Mouse (Mus musculus): ENCODE data around the gene Srebf2.
"Not testable (repeated sequence)": the region's sequence is repeated elsewhere in the genome, so short reads cannot be mapped to it uniquely, and the experiment has no call there.

The Srebf2 gene

DNA sequence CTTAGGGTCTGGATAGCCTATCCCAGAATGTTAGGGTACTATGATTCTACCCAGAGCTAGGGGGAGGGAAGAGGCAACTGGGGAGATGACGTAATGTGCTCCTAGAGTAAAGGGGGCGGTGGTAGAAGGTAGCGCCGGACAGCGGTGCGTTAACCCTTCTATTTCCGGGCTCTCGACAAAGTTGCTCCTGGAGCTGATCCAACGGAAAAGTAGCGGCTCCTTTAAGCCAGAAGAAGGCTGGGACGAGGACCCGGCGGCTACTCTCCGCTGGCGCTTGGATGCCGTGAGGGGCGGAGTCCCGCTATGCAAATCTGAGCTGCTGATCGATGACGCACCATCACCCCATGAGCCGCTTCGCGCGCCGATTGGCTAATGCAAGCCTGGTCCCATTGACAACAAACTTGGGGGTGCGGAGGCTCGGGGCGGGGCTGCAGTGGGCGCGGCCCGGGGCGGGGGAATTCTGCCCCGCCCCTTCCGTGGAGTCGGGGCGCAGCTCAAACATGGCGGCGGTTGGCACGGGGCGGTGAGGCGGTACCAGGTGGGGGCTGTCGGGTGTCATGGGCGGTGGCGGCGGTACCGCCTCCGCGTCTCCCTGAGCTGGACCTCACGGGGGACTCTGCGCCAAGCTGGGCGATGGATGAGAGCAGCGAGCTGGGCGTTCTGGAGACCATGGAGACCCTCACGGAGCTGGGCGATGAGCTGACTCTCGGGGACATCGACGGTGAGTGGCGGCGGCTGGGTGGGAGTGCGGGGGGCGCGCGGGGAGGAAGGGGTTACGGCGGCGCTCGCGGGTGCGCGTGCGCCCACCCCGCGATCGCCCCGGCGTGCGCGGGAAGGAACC is at the start of gene Srebf2:
Srebf2 (plus strand) TSS at position 412 of the 841 bp plus-strand sequence.
- DNase-seq = peak; percentile 97

DNA sequence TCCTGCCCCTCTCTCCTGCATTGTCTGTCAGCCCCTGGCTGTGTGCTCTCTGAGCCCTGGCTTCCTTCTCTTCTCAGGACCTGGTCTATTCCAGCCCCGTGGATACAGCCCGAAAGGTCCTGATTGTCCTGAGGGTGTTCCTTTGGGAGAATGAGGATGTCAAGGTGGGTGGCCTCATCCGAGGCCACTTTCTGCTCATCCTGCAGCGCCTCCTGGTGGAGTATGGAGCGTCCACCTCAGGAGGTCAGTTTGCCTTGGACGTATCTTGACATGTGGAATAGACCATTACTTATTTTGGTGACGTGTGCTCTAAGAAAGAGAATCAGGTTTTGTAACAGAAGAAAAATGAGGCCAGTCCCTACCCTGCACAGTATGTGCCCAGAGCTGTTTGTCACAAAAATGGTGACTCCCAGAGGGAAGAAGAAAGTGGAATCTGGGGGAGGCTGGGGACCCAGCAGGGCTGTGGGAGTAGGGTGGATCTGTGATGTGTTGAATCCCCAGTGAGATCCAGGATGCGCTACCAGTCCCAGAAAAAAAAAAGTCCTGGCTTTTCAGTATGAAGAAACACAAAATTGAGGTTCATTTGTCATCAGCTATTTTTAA is 39.9 kb upstream of the Srebf2 start:
- DNase-seq = peak; percentile 73

DNA sequence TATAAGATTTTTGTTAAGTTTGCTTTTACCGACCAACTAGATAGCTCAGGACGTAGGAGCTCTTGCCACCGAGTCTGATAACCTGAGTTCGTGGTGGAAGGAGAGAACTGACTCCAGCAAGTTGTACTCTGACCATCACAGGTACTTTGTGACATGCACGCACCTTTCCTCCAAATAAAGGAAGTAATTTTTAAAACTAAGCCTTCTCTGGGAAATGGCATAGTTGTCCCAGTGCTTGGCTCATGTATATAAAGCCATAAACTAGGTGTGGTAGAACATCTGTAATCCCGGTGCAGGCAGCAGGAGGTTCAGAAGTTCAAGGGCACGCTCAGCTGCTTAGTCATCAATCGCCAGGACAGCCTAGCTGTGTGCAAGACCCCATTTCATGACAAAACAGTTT is 26.4 kb upstream of the Srebf2 start:
- DNase-seq = no peak

DNA sequence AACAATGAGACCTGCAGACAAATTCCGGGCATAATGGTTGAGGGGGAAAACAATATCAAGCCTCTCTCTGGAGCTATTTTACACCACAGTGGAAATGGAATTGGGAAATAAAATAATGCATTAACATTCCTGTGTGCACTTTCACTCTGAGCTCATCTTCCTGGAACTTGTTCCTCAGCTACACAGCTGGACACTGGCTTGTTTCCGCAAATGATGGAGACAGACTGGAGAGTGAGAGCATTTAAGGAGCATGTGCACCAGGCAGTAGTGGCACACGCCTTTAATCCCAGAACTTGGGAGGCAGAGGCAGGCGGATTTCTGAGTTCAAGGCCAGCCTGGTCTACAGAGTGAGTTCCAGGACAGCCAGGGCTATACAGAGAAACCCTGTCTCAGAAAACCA is 20.3 kb upstream of the Srebf2 start:
- not testable (repeated sequence) for DNase-seq

DNA sequence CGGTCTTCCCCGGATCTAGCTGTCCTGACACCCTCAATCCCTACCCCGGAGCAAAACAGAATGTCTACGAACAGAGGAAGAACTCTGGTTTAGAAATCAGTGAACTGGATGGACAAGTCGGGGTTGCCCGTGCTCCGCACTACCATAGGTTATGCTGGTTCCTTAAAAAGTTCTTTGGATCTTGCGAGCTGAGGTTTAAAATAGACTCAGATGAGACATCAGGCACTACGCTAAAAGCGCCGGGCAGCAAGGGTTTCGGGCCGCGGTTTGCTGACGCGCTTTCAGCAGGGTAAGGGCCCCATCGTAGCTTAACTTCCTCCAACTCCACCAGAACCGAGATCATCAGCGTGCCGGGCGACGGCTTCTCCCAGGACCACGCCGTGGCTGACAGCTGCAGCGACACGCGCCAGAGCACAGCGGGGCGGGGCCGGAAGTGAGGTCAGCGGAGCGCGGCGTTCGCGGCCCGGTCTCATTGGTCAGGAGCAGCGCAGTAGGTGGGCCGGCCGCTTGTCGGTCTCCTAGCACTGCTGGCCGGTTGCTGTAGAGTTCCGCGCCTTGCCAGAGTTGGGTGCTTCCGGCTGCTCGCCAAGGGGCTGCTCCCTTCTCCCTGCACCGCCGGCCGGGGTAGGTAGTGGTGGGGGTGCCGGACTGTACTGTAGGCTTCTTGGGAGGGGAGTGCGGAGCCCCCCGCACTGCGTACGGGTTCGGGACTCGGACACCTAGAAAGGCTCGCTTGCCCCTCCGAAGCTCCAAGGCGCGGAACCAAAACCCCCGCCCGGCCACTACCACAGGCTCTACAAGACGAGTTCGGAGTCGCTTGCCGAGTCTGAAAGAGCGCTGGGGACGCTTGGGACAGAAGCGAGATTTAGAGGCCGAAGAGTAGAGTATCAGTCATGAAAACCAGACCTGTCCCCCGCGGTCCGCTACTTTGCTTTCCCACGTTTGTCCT is 19.3 kb upstream of the Srebf2 start, which contains the start of gene Ccdc134:
Ccdc134 (plus strand) TSS at position 497 of the 949 bp plus-strand sequence.
- DNase-seq = peak; percentile 94

DNA sequence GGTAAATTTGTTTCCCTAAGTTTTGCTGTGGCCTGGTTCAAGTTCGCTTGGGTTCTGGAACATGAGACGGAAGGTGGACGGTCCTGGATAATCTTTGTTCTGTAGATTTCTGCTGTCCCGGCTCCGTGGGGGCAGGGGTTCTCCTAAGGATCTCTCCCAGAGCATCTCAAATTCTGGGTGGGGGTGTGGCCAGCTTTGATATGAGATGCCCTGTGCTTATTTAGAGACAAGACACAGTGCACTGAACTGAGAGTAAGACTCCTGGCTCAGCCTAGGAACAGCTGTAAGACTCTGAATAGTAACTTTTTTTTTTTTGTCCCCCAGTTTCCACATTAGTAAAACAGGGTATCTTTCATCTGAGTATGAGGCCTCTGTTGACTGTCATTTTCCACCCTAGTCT is 18.6 kb upstream of the Srebf2 start:
- no peak for DNase-seq

DNA sequence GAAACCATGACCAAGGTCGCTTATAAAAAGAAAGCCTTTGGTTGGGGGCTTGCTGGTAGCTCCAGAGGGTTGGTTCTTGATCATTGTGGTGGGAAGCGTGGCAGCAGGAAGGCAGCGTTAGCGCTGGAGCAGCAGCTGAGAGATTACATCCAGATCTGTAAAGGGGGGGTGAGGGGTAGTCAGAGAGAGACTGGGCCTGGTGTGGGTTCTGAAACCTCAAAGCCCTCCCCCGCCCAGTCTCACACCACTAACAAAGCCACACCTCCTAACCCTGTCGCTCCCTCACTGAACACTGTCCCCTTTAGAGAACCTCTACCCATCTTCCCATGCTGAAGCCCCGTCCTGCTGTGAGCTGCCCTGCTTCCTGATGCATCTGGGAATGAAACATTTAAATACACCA is 16.4 kb upstream of the Srebf2 start:
- no peak for DNase-seq

DNA sequence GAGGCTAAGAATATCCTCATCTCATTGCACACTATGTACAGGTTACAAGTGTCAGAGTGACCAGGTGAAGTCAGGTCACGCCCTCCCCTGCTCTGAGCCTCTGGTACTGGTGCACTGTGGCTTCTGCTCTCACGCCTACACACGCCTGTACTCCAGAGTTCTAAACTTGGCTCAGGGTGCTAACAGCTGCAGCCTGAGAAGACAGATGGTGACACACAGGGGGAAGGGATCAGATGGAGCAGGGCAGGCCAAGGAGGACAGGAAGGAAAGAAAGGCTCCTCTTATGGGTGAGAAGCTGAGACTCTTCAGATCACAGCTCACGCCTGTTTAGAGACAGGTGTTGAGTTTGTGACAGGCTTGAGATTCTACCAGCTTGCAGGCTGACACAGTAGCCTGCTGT is 11.6 kb upstream of the Srebf2 start:
- DNase-seq = no peak

DNA sequence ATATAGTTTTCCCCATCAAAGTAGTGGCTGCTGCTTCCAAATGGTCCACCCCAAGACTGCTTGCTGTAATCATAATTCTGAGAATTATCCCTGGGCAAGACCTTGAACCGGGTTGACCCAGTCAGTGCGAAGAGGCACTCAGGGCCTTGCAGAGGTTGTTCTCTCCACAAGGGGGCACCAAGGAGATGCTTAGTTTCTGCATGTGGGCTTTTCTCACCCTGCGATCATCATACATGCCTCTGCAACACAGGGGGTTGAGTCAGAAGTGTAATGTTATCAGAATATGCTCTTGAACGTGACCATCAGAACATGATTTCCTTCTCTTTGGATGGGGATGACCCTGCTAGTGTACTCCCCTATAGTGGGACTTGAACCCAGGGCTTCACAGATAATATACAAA is 8.4 kb upstream of the Srebf2 start:
- peak; percentile 72 for DNase-seq

DNA sequence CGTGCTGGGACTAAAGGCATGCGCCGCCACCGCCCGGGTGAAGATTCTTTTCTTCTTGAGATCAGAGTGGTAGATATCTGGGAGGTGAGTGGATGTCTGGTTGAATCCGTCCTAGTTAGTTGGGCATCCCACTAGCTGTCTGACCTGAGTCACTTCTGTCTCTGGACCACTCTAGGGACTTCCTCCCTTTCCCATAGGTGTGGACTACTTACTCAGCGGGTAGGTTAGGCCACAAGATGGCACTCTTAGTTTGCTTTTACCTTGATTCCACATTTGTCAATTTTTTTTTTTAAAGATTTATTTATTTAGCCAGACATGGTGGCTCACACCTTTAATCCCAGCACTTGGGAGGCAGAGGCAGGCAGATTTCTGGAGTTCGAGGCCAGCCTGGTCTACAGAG is 7.8 kb upstream of the Srebf2 start:
- peak; percentile 39 for DNase-seq

DNA sequence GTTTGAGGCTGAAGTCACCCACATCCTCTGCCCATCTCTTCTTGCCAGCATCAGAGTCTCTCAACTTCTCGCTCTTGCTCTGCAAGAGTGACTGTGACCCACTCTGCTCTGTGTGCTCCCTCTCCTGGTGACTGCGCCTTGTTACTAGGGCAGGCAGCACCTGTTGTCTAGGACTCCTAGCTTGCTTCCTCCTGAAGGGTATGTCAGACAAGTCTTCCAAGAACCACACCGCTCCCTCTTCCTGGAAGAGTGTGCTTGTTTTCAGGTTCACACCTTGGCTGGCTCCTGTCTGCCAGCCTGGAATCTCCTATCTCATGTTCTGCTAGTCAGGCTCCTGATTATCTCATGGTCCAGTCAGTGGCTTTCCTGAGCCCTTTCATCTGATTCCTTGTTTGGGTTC is 6.6 kb upstream of the Srebf2 start:
- no peak for DNase-seq

DNA sequence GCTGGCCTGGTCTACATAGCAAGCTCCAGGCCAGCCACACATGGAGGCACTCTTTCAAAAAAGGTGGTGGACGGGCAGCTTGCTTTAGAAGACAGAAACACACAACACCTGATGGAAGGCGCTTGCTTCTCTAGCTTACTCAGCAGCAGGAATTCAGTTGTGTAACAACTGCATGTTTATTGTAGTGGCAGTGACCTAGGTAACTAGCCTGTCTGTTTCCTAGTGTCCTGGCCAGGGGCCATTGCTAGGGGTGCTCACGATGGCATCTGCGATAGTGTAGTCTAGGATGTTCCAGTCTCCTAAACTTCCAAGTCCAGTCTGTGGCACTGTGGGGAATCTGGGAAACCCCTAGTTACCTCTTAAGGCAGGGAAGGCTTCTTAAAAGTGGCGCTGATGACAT is 2.8 kb upstream of the Srebf2 start:
- DNase-seq = no peak

DNA sequence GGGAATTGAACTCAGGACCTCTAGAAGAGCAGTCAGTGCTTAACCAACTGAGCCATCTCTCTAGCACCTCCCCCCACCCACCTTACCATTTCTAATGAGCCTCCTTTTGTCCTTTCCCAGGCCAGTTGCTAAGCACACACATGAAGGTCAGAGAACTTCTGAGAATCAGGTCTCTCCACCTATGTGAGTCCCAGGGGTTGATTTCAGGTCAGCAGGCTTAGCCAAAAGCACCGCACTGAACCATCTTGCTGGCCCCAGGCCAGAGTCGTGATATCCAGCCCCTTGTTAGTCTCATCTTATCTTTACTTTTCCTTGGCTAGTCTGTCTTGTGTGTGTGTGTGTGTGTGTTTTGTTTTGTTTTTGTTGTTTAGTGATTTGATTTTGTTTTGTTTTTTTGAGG is 1.6 kb upstream of the Srebf2 start:
- no peak for DNase-seq

DNA sequence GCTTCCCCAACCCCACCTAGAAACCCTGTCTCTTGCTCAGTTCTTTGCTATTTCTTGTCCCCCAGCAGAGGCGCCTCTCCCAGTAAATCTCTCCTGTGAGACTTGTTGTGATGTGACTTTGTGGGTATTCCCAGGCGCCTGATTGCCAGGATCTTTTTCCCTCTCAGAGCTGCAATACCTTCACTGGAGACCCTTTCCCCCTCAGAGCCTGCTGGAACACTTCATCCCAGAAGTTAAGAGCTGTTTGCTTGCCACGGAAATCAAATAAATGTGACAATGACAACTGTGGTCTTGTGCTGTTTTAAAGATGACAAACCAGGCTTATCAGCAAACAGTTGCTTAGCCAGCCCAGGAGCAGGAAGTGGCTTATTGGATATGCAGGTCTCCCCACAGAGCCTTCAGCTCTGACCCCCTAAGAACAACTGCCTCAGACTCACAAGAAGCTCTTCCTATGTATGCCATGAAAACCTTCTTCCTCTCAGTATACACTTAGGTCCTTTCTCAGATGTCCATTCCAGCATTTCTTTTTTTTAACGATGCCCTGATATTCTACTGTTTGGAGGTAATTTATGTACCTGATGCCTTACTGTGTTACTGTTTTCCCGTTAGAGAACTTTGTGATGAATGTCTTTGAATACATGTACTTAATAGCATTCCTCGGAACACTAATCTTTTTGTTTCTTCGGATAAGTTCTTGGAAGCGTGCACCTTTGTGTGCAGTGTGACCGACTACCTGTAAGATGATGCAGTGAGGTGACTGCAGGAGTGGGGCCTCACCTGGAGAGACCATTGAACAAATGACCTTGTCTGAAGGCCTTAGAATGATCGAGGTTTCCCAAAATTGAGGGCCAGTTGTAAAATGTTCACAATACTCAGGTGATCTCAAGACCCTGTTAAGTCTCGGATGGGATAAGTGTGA is 871 bp upstream of the Srebf2 start:
- no peak for DNase-seq

DNA sequence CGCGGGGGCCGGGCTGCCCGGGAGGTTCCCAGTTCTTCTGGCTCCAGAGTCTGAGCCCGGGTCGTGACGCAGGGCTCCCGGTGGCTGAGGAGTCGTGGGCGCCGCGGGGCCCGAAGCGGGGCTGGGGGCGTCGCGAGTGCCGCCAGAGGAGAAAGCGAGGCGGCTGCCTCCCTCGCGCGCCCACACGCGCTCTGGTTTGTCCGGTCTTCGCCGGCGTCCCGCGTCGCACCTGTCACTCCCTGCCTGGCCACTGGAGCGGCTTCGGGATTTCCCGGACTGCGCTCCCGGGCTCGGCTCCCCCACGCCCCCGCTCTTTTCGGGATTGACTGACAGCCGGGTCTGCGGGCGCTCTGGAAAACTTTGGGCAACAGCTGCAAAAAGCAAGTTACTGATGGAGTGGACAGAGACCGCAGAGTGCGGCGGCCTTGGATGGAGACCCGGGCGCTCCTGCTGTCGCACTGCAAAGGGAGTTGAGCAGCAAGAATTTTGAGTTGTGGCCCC is 680 bp downstream of the Srebf2 start:
- DNase-seq = peak; percentile 63

DNA sequence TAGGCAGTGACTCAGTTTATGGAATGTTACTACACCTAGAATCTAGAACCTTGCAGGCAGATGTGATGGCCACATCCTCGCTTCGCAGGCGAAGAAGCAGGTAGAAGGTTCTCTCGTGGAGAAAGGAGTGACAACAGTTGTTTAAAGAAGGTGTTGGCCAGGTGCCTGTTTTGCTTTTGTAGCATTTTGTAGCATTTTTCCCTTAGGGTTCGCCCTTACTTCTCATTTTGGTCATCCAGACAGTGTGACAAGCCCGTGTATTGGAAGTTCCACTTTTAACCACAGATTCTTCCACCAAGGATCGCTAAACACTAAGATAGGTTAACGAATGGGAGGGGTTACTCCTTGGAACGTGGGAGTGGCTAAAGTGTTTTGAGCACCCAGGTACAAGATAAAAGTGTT is 1.5 kb downstream of the Srebf2 start:
- DNase-seq = no peak

DNA sequence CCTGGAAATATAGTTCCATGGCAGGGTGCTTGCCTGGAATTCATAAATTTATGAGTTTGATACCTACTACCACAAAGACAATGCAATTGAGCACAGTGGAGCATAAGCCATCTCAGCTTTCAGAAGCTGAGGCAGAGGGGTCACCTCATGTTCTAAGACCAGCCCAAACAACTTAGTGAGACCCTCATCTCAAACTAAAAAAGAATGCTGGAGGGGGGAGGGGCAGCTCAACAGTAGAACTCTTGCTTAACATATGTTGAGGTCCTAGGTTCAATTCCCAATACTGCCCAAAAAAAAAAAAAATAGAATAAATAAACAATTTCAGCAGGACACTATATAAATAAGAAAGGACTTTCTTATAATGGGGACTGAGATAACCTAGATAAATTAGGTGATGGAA is 3.1 kb downstream of the Srebf2 start:
- no peak for DNase-seq

DNA sequence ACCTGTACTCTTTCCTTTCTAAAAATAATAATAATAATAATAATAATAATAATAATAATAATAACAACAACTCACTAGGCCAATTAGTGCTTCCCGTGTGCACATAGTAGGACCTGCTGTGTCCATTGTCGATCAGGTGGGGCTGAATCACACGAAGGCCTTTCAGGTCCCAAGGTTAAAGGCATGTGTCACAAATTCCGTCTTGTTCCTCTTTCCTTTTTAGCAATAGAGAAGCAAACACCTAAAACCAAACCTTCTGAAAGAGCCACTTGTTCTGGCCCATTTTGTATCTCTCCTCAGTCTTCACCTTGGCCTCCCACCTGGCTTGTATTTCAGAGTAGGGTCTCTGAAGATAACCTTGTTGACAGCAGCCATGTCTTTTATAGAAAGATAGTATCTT is 4.2 kb downstream of the Srebf2 start:
- DNase-seq = no peak

DNA sequence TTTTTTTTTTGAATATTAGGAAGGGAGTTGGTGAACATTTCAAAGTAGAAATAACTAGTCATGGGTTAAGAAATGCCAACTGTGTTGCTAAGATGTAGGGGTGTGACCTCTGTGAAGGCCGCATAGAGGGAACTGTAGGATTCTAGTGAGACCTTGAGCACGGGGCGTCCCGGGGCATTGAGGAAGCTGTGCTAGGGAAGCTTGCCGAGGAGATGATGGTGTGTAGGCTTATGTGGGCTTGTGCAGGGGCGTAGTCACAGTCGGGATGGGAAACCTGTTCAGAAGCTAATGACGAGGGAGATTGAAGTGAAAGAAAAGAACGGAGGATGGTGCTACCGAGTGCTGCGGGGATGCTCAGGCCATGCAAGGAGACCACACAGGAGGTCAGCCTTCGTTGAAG is 5.0 kb downstream of the Srebf2 start:
- DNase-seq = no peak

DNA sequence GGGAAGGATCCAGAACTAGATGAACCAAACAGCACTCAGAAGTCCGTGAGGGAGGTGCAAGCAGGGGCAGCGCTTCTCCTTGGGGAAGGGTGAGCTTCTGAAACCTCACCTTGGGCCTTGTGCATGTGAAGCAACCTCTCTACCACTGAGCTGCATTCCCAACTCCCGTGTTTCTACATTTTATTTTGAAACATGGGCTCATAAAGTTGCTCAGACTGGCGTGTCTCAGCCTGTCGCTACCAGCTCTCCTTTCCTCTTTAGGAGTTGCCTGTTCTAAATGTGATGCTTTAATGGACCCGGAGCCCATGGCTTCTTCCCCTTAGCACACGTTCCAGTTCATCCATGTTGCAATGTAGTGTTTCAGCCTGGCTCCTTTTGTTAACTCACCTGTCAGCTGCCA is 5.5 kb downstream of the Srebf2 start:
- DNase-seq = no peak

DNA sequence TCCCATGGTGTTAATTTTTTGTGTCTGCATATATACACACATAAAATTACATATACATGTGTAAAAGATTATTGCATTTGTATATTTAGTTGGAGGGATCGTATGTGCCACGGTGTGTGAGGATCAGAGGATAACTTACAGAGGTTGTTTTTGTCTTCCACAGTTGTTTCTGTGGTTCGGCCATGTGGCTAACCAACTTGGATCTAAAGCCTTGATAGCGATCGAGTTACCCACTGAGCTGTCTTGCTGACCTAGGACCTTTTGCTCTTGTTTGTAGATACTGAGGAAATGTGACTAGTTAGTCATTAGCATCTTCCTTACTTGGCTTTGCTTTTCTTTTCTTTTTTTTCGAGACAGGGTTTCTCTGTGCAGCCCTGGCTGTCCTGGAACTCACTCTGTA is 9.3 kb downstream of the Srebf2 start:
- no peak for DNase-seq

DNA sequence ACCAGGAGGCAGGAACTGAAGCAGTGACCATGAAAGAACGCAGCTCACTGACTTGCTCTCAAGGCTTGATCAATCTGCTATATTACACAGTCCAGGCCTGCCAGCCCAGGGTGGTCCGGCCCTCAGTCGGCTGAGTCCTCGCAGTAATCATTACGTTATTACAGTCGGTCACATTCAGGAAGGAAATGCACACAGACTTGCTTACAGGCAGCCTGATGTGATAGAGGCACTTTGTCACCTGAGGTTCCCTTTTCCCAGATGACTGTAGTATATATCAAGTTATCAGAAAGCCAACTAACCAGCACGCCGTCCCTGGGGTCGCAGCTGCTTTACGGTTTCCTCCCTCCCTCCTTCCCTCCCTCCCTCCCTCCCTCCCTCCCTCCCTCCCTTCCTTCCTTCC is 9.9 kb downstream of the Srebf2 start:
- no peak for DNase-seq
